Mouse (Mus musculus) left cerebral cortex, postnatal 10 days (tissue): ENCODE data around the gene Ppil1. TPM values are rescaled to one million over a fixed set of nuclear protein-coding genes. Genes with fewer than 3 reads are reported as not detected.

ENCODE experiments used
- DNase-seq, 2 experiments: peaks; one replicate each; pipeline ENCODE4 v3.0.0; 2021 to 2022; ENCODE audit warnings: low spot score in 2 of 2, mixed read lengths in 1 of 2; ENCODE audit errors: extremely low spot score in 1 of 2
- intact Hi-C: fragments of 180-260 bp; cut with DNase I; formaldehyde crosslinking; loops from one replicate; pipeline ENCODE4 v1.15.1; 2025
- total RNA-seq, 2 experiments: library from RNA; stranded (reverse); gene quantifications; 2 replicates each; pipeline ENCODE4 v1.2.3; 2021

Gene Ppil1
- total RNA-seq, 2 experiments from 2014 or later: 20.7 to 24.3 TPM

DNA sequence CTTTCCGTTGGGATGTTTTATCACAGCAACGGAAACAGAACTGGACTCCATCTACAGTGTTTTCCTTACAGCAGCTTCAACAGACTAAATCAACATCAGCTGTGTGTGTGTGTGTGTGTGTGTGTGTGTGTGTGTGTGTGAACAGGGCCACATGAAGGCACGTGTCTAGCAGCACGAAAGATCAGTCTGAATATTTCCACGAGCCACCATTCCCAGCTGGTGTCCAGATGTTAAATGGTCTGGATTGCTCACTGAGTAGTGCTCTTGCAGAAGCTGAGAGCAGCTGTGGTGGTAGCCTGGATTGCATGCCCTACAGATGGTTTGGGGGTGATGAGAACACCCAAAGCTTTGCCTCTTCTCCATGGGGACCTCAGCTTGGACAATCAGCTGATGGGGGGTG, 46.0 kb downstream of the Ppil1 start:
- intact Hi-C loops: no loop called here

DNA sequence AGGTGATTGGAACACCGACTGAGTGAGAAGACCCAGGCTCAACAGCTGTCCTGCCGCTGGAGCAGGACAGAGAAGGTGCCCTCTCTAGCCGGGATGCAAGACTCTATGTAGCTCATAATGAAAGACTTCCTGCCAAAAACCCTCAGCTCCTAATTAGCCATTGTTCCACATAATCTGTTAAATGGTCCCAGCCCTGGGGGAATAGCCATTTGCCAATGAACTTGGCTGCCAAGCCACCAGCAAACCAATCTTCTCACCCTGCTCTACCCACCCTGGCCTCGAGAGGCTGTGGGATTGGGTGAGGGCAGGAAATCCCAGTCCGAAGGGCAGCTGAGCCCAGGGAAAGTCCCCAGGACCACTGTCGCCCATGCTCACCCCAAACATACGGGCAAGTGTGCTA, 47.9 kb downstream of the Ppil1 start:
- no peak for DNase-seq
- intact Hi-C loops: no loop called here

More for the DNA sequence above, 46.0 kb downstream of the Ppil1 start:
- no peak for DNase-seq

DNA sequence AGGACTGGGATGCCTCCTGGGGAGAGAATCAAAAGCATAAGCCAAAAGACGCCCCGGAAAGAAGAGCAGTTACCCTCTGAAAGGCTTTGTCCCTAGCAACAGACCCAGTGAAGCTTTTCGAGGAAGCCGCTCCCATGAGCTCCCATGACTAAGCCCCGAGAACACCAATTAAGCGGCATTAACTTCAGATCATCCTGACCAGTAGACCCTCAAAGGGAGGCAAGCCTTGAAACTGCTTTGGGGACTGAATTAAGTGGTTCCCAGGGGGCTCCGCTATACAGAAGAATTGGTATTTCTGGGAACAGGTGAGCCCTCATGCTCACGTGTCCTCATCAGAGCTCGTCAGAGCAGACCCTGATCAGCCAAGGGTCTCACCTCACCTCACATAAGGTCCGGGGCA, 49.3 kb downstream of the Ppil1 start:
- DNase-seq: no peak
- intact Hi-C loops: no loop called here

DNA sequence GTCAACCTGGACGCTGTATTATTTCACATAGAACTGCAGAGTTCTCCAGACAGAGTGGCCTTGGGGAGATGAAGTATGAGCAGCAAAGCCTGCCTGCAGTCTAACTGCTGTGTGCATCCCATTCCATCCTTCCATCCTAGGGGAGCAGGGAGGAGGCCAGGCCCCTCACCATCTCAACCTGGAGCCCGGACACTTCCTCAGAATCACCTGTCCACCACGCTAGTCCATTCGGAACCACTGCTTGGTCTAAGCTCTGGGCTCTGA, 49.9 kb downstream of the Ppil1 start:
- intact Hi-C loops: no loop called here
- DNase-seq: no peak

DNA sequence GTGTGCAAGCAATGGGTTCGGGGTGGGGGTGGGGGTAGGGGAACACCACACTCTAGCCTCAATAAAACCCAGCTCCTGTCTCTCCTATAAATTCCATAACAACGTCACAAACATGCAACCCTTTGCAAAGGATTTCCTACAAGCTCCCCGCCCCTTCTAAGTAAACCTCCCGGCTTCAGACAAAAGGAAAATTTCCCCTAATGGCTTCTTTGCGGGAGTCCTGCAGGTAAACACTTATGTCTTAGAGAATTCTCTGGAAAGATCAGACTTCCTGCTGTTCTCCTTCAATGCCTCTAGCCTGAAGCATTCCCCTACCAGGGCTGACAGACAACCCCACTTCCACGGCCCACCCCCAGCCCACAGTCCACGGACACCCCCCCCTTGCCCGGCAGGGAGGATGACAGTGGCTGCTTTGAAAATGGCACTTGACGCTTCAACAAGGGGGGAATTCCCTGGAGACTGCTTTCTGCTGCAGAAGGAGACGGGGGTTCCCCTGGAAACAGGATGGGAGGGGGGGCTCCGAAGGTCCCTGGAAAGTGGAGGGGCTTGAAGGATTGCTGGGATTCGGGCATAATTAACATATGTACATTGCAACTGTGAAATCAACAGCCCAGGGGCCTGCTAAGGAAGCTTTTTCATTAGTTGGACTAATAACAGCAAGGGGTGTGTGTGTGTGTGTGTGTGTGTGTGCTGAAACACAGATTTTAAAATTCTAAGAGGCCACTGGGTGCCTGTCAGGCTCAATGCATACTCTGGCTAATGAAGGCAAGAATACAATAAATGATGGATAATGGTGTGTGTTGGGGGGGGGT, 50.4 kb downstream of the Ppil1 start:
- DNase-seq: no peak
- intact Hi-C loops: no loop called here

DNA sequence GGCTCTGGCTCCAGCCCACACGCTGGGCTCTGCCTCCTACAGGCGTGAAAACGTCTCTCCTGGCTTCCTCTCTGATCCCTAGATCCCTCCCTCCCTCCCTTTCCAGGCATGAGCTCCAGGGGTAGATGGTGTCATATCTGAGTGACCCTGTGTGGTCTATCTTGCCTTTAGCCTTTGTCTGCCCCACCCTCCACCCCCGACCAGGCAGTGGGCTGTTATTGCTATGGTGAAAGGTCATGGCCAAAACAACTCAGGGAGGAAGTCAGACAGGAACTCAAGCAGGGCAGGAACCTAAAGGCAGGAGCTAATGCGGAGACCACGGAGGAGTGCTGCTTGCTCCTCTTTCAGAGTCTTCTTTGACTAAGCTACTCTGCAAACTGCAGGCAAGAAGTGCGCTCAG, 52.1 kb downstream of the Ppil1 start:
- no peak for DNase-seq
- intact Hi-C loops: no loop called here

DNA sequence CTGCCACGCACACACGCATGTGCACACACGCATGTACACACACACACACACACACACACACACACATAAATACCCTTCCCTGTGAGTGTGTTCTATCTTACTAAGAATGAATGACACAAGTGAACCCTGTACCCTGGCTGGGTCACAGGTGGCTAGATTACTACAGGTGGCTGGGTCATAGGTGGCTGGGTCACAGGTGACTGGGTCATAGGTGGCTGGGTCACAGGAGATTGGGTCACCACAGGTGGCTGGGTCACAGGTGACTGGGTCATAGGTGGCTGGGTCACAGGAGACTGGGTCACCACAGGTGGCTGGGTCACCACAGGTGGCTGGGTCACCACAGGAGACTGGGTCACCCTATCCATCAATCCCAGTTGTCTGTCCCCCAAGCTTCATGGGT, 53.9 kb downstream of the Ppil1 start:
- intact Hi-C loops: no loop called here
- DNase-seq: no peak

DNA sequence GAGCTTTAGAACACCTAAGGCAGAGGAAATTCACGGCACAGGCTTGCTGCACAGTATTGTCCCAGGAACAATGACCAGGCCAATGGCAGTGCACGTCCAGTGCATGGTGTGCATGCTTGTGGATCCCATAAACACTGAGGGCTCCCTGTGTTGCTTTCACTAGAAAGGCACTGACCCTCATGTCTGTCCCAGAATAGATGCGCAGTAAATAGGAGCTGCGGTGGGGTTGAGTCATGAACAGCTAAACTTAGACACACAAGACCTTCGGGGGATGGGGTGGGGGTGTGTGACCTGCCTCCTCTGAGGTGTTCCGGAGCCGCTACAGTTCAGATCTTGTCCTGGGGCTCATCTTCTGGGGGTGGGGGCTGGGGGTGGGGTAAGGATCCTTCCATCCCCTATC, 57.9 kb downstream of the Ppil1 start:
- intact Hi-C loops: no loop called here
- no peak for DNase-seq

DNA sequence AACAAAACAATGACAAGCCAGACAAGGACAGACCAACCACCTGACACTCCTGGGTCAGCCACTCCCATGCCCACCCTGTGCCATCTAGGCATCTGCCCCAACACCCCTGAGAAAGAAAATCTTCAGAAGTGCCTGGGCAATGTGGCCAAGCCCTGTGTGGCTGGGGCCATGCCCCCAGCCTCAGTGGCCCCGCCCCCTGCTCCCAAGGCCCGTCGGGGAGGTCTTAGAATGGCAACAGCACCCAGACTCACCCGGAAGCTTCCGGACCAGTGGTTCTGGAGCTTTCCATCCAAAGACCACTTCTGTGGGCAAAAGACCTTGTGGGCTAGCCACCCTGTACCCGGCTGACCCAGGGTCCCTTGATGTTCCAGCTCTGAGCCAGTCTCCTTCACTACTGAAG, 61.4 kb downstream of the Ppil1 start:
- intact Hi-C loops: no loop called here
- no peak for DNase-seq

Other genes with a start within 250 kb of the Ppil1 start
- 100 to 1,000 TPM; 148 to 157 TPM for gene Srsf3, start 231.6 kb downstream of the Ppil1 start, total RNA-seq
- gene Cdkn1a, start 173.2 kb downstream of the Ppil1 start, total RNA-seq: 10 to 100 TPM; 34.2 to 40.4 TPM
- under 1 TPM in 1 of 2 experiments, not detected in 1; 0.15 TPM for gene Rab44, start 150.0 kb downstream of the Ppil1 start, total RNA-seq
- 10 to 100 TPM; 88.1 to 89.7 TPM for gene Cpne5, start 26.0 kb downstream of the Ppil1 start, total RNA-seq
- 100 to 1,000 TPM in 1 of 2 experiments, 10 to 100 TPM in 1; 99.5 to 108 TPM for gene BC004004, start 4.6 kb upstream of the Ppil1 start, total RNA-seq
- gene Pi16, start 53.5 kb upstream of the Ppil1 start, total RNA-seq: 1 to 10 TPM; 1.6 to 1.8 TPM
- gene Mtch1, start 83.7 kb upstream of the Ppil1 start, total RNA-seq: 100 to 1,000 TPM; 493 to 499 TPM
- gene Fgd2, start 96.7 kb upstream of the Ppil1 start, total RNA-seq: 10 to 100 TPM in 1 of 2 experiments, 1 to 10 TPM in 1; 8.7 to 10.4 TPM
- 1 to 10 TPM; 3.7 to 5.2 TPM for gene Pim1, start 226.6 kb upstream of the Ppil1 start, total RNA-seq